Mouse (Mus musculus) stomach, postnatal 0 days (tissue): Measurements from ENCODE around the gene Ccdc9b.

Experiments
- CTCF ChIP-seq: IDR thresholded peaks from 2 replicates; pipeline ENCODE4 v1.5.1; 2016; ENCODE audit warnings: antibody characterized with exemption, low read depth, mild to moderate bottlenecking, moderate library complexity
- EP300 ChIP-seq: optimal IDR thresholded peaks from 2 replicates; pipeline ENCODE3; 2016; ENCODE audit warnings: antibody characterized with exemption

DNA sequence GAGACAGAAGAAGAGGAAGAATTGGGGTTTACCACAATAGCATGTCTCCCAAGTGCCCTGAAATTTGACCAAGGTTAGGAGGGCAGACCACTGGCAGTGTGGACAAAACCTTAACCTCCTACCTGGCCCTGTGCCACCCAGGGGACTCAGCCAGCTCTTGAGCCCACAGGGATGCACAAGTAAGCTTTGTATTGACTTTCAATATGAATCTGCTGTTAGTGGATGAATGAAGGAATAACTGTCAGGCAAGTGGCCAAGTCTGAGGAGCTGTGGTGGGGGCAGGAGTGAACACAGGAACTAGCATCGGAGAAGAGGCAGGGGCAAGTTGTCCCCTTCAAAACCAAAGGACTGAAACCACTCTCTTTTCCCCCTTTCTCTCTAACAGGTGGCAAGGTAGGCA, 12.9 kb upstream of the Ccdc9b start:
- TF ChIP-seq CTCF (no peak), EP300 (no peak)
